Mouse (Mus musculus) CH12.LX (cell line): ENCODE measurements at regions not wholly inside any gene's neighbourhood (a gene's known extent, or its start where the extent isn't known, plus 50 kb on each side); places are given as distances from the start of the nearest gene placed in this dataset.

ENCODE experiments used
- CTCF ChIP-seq, 2 experiments: IDR thresholded peaks in 1 of 2; conservative IDR thresholded peaks in 1 of 2; 2 replicates each; pipeline ENCODE4 v1.5.1; 2011 to 2012; ENCODE audit warnings: low read depth in 2 of 2, low read length in 2 of 2, improper control_type of control experiment in 1 of 2, inconsistent platforms in 1 of 2, mild to moderate bottlenecking in 1 of 2, moderate library complexity in 1 of 2
- EP300 ChIP-seq: IDR thresholded peaks from 2 replicates; pipeline ENCODE4 v1.6.1; 2011; ENCODE audit warnings: low read length, improper control_type of control experiment
- ETS1 ChIP-seq: conservative IDR thresholded peaks from 2 replicates; pipeline ENCODE4 v1.6.1; 2012; ENCODE audit warnings: low read depth, mild to moderate bottlenecking, inconsistent platforms, low read length, improper control_type of control experiment, moderate library complexity
- GABPA ChIP-seq: IDR thresholded peaks from 2 replicates; pipeline ENCODE4 v1.6.1; 2012; ENCODE audit warnings: low read depth, low read length, improper control_type of control experiment, inconsistent platforms; ENCODE audit not compliant: insufficient replicate concordance
- MXI1 ChIP-seq: IDR thresholded peaks from 2 replicates; pipeline ENCODE4 v1.6.1; 2011; ENCODE audit warnings: mild to moderate bottlenecking, low read depth, low read length, improper control_type of control experiment
- POLR2A ChIP-seq: IDR thresholded peaks from 2 replicates; pipeline ENCODE4 v1.6.1; 2011; ENCODE audit warnings: low read depth, mild to moderate bottlenecking, improper control_type of control experiment, low read length
- USF2 ChIP-seq: conservative IDR thresholded peaks from 2 replicates; pipeline ENCODE4 v1.6.1; 2011; ENCODE audit warnings: low read depth, low read length, improper control_type of control experiment
- ZC3H11A ChIP-seq: IDR thresholded peaks from 2 replicates; pipeline ENCODE4 v1.6.1; 2012; ENCODE audit warnings: low read depth, mild to moderate bottlenecking, inconsistent platforms, low read length, improper control_type of control experiment
- ZNF384 ChIP-seq: IDR thresholded peaks from 2 replicates; pipeline ENCODE4 v1.6.1; 2012; ENCODE audit warnings: low read depth, low read length, improper control_type of control experiment, inconsistent platforms

- no peak for TF ChIP-seq CTCF (conservative IDR thresholded peaks at IDR 0.05 in 1 of 2, IDR thresholded peaks at IDR 0.05 in 1 of 2; ENCODE audit: low read depth in 2 of 2, low read length in 2 of 2)
- no peak for TF ChIP-seq ZC3H11A
- no peak for TF ChIP-seq MXI1
- no peak for TF ChIP-seq ZNF384
- no peak for TF ChIP-seq POLR2A
- TF ChIP-seq USF2 = no peak
- TF ChIP-seq EP300 = no peak
- no peak for TF ChIP-seq GABPA
- TF ChIP-seq ETS1 = no peak
Measured at GRCm38 (mm10) chr9:101570714-101571113, 290.9 kb upstream of the 9630041A04Rik start.
